Mouse (Mus musculus) right cerebral cortex, postnatal 10 days (tissue): ENCODE measurements at regions not wholly inside any gene's neighbourhood (a gene's known extent, or its start where the extent isn't known, plus 50 kb on each side); places are given as distances from the start of the nearest gene placed in this dataset.

Source experiments
- DNase-seq, 2 experiments: peaks; one replicate each; pipeline ENCODE4 v3.0.0; 2021; ENCODE audit warnings: low spot score in 2 of 2

GRCm38 (mm10) chr2:75224443-75224842 lies 398.8 kb downstream of the Mtx2 start:
- DNase-seq, result peak; percentile 55 to 62

GRCm38 (mm10) chr2:75240976-75241375 lies 415.4 kb downstream of the Mtx2 start:
- DNase-seq, result no peak

DNA sequence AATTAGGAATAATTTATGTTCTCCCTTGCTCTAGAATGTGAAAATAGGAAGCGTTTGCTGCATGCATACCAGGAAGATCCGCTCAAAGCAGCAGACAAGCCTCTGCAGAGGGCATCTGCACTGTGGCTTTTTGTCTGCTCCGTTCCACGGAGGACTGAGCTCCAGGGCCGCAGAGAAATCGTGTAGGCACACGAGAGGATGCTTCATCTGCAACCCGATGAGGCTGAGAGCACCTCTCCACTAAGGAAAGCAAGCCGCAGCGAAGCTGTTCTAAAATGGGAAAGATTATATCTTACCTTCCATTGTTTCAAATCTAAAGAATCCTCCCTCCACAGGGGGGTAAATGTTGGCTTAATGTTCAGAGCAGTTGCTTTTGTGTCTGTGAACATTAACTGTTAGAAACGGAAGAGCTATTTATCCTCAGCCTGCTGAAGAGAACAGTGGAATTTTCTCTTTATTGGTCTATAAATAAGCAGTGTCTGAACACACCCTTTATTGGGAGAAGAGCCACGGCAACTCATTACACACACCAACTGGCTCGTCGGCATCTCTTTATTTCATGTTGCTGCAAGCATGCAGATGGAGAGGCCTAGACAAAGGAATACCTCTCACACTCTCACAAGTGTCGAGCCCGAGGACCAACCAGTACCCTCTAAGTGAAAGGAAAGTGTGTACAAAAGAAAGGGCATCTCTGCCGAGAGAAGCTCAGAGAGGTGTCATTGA lies 414.6 kb upstream of the Hnrnpa3 start:
- DNase-seq, result peak; percentile 31 to 46

DNA sequence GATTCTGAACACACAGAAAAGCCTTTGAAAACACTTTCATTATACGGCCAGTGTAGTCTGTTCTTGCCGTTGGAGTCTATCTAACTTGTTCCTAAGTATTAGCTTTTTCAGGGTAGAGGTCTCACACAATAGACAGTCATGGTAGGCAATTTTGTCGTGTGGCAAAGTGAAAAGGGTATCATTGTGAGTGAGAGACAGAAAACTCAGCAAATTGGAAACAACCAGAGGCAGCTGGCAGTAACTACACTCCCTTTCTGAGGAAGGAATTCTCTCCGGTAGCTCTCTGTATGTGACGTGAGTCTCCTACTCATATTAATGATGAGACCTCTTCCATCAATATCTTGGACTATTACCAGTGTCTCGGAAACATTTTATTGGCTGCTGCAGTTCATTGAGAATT lies 413.8 kb upstream of the Hnrnpa3 start:
- no peak for DNase-seq

DNA sequence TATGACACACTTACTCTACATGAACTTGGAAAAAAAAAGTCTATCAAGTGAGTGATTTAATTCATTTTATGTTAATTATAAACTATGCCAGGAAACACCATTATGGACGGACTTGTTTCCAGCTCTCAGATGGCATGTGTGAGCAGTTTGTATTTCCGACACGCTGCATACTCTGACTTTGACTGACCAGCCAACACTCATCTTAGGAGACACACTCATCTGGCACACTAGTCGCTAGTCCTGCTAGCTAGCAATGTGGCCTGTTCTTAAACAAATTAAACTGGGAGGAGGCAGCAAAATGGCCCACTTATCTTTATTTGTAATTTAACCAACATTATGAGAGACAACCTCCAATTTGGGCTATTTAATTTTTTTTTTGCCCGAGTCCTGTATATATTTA lies 413.4 kb upstream of the Hnrnpa3 start:
- DNase-seq, result no peak

DNA sequence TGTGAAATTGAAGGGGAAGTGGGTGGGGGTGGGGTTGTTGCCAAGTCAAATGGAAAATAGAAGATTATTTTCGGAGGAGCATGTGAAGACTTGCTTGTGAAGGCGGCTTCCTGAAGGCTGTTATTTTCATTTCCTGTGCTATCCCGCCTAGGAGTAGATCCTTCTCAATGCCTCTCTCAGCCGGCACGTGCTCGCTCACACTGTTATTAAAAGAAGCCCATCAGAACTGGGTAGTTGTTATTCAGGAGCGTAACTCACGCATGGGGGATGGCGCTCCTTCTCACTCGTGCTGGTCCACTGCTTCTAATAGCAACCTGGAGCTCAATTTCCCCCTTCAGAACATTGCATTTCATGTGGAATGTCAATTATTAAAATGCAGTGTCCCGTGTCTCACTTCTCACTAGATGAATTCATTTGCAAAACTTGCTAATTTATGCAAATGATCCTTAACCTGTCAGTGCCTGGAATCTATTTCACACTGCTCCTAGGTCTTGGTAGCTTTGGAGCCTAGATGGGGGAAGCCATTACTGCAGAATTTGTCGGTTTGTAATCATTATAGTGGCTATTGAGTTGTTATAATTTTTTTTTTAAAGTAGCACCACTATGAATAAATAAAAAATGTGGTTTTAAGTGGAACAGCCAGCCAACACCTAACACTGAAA lies 412.8 kb upstream of the Hnrnpa3 start:
- DNase-seq, result peak; percentile 64 to 78

- DNase-seq, result peak; percentile 37 to 56
Measured at GRCm38 (mm10) chr2:75248251-75248650, 410.8 kb upstream of the Hnrnpa3 start.

- DNase-seq, result no peak
Measured at GRCm38 (mm10) chr2:75250507-75250906, 408.6 kb upstream of the Hnrnpa3 start.

DNA sequence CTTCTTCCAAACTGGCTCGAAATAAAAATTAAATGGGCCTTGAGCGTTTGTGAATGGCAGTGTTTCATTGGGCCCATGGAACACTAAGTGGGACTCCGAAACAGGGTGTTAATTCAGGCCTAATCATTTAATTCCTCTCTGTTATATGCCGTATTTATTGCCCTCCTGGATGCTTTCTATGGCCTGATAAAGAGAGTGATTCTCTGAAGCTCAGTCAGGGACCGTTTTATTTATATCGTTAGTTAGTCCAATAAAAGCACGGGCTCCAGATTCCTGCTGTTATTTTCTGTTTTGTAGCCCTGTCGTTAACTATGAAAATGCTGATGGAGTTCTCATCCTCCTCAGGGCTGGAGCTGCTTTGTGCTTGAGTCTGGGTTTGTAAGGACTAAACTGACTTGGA lies 406.2 kb upstream of the Hnrnpa3 start:
- no peak for DNase-seq

GRCm38 (mm10) chr2:75265218-75265617 lies 393.8 kb upstream of the Hnrnpa3 start:
- no peak for DNase-seq

DNA sequence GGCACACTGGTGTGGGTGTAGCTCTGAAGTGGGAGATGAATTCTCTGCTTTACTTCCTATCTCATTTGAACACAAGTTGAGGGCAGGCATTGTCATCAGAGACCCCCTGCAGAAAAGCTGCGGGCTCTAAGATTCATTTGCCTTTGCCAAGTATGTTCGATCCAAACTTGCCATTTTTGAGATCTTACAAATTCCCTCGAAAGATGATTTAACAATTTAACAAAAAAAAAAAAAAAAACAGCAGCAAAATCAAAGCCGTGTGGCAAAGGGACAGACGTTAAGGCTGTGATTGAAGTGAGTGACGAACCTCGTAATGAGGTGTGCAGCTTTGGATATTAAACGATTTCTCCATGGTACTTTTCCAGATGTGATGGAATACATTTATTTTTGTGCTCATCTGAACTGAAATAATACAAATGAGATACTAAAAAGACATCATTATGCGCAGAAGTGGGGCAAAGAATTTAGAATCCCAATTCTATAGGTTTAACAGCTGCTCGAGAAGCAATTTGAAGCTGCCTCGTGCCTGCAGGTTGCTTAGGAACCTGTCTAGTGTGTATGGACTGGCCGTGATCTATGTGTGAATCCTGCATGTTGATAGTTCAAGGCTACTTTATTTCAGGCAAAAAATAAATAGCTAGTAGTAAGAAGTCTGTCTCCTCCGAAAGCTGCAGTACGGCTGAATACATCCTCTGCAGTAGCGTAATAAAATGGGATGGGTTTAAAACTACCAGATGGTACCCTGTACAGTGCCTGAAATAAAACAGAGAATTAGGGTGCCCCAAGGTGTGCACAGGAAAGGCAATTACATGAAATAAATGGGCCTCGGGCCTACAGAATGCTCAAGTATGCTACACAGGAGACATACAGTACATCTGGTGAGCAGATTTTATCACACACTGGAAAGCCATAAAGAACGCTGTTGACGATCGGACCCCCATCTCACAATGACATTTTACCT lies 393.0 kb upstream of the Hnrnpa3 start:
- DNase-seq, result no peak

- DNase-seq, result no peak
Measured at GRCm38 (mm10) chr2:75267949-75268348, 391.1 kb upstream of the Hnrnpa3 start.

- peak; percentile 40 to 41 for DNase-seq
Measured at GRCm38 (mm10) chr2:75269446-75269845, 389.6 kb upstream of the Hnrnpa3 start.

DNA sequence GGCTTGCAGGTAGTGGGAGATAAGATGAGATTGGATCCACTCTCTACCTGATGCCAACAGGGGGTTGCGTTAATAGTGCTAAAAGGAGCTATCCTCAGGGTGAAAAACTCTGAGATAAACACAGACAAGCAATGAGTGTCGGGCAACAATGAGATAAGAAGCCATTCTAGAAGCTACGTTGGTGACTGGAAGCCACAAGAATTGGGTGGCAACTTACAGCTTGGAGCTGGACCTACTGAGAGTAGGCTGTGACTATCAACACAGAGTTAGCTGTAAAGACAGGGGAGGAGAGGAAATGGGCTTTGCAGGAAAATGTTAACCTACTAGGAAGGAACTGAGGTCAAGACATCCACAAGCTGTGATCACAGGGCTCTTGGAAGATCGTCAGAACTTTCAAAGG lies 388.9 kb upstream of the Hnrnpa3 start:
- no peak for DNase-seq

DNA sequence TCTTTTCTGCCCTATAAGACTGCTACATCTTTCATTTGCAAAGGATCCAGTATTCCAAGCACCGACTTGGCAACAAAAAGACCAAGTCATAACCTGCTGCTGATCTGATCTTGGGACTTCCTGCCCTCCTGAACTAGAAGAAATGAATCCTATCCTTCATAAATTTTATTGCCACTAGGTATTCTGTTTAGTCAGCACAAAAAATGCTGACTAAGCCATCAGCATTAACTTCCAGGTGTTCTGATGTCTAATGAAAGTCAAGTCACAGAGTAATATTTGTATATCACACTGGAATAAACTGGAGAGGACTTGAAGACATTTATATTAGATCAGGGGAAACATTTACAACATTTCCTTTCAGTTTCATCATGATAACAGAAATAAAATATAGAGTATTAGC lies 371.2 kb upstream of the Hnrnpa3 start:
- DNase-seq, result no peak

- DNase-seq, result no peak
Measured at GRCm38 (mm10) chr2:75291674-75292073, 367.4 kb upstream of the Hnrnpa3 start.

DNA sequence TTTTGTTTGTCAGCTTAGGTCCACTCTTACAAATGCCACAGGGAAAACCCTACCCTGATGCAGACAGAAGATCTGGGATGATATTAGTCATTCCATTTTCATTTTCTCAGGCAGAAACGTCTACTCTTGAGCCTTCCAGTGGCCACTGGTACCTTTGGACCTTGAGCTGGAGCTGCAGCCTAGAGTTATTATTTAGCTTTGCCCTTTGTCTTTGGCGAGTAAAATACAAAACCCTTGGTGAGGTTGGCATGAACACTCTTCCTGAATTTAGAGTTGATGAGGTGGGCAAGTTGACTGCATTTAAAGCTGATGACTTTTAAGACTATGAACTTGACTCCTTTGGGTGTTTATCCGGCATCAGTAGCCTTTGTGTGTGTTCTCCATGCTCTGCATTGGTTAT lies 352.2 kb upstream of the Hnrnpa3 start:
- DNase-seq, result no peak

DNA sequence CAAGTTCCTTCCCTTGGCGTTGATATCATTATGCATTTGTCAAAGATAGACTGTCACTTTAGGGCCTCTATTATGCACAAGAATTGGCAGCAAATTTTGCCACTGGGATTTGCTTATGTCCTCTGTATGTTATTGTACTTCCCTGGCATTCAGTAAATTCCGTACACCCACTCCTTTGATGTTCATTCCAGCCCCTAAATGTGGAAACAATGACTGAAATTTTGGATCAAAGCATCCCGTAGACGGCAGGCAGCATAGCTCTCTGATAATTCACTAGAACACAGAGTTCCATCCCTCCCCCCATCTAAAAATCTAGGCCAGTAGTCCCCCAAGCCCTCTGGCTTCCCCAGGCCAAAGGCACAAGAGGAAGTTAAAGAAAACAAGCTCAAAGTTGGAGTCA lies 347.9 kb upstream of the Hnrnpa3 start:
- DNase-seq, result no peak

DNA sequence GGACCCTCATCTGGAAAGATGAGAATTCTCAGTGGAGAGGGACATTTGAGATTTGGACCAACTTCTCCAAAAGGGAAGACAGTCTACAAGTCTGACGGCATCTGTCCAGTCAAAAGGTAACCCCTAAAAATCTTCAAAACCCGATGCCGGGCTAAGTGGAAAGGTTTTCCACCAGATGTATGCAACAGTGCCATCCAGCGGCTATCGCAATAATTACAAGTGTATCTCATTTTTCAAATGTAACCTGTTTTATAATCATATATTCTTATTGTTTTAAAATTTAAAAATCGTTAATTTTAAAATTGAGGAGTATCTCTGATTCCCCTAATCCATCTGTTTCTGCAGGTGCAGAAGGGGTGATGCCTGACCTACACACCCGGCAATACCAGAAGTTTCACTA lies 346.8 kb upstream of the Hnrnpa3 start:
- peak; percentile 48 to 73 for DNase-seq

DNA sequence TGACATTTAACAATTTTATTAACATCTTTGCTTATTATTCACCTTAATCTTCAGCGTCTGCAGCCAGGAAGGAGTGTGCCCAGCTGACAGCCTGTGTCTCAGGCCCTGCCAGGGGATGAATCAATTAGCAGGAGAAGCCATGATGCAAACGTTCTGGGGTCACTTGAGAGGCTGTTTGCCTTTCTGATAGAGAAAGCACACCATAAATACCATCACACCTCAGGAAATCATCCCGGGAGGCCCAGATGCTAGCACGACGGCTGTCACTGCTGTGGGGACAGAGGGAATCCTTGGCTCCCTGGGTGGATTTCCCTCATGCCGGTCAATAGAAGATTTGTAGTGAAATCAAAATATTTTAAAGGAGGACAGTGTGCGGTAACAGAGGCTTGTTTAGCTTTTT lies 343.7 kb upstream of the Hnrnpa3 start:
- no peak for DNase-seq

- DNase-seq, result no peak
Measured at GRCm38 (mm10) chr2:75318190-75318589, 340.9 kb upstream of the Hnrnpa3 start.

- DNase-seq, result no peak
Measured at GRCm38 (mm10) chr2:75324146-75324749, 334.8 kb upstream of the Hnrnpa3 start.
